Mouse (Mus musculus): ENCODE results near the gene Ndrg2. TPM values are rescaled to one million over a fixed set of nuclear protein-coding genes. Genes with fewer than 3 reads are reported as not detected.

Ndrg2 gene
- total RNA-seq, 4 experiments from 2014 or later = 1,880 to 2,007 (median 1,939) TPM

DNA sequence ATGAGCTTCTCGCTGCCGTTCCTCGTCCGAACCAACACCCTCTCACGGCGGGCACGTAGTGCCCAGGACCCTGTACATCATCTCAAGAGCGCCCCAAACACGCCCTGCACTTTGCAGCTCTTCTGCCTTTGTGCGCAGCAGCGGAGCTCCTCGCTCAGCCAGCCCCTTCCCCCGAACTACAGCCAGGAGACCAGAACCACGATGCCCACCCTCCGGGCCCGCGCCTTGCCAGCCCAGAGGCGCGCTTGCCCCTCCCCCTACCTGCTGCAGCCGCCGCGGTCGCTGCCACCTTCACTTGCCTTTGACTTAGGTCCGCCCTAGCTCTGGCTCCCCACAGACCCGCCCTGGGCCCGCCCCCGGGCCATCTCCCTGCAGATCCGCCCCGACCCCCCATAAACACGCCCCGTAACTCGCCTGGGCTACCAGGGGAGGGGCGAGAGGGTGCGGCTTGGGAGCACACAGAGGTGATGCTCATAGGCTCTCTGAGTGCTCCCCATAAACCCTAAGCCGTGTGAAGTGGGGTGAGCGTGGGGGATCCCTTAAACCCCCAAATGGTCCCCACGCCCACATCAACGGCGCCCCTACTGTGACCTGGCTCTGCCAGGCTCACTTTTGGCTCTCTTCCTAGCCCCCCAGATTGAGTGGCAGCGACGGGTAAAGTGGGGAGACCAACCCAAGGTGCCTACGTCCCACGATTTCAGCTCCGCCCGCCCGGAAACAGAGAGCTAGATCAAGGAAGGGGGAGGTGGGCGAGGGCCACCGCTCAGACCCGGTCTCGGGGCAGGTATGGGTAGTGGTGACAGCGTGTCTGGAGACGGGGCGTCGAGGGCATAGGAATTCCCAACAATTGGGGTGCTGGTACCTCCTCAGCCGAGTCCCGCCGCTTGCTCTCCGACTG, 647 bp downstream of the Ndrg2 start:
- DNase-seq (ENCODE audit: low spot score in 2 of 2) = peak; percentile 84 to 93

GRCm38 (mm10) chr14:51912391-51913061, 1.4 kb downstream of the Ndrg2 start:
- DNase-seq (ENCODE audit: low spot score in 2 of 2) = peak in 1 of 2 experiments; percentile 28

DNA sequence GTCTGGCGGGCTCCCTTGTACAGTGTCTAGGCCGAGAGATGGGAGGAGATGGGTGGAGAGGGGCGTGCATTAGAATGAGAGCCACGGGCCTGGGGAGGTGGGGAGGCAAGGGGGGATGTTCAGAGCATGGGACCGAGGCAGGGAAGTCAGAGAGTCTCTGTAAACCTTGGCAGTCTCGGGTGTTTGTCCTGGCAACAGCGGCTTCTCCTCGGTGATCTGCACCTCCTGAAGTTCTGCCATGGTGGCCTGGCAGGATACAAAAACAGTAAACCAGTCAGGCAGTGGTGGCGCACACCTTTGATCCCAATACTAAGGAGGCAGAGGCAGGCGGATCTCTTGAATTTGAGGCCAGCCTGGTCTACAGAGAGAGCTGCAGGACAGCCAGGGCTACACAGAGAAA, 2.7 kb downstream of the Ndrg2 start:
- DNase-seq (ENCODE audit: low spot score in 2 of 2) = no peak

DNA sequence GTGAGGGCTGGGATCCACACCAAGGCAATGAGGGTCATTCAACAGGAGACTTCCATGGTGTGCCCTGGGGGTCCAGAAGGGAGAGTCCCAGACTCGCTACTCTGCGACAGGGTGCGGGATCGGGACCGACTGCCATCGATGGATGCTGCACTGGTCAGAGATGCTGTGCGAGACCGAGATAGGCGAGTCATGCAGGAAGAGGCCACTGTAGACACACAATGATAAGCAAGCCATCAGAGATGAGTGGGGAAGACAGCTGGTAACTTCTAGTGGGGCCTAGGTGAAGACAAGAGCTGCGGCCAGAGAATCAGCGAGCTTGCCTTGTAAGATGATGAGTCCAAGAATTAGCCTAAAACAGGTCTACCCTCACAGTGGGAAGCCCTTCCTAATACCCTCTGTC, 7.9 kb downstream of the Ndrg2 start:
- no peak for DNase-seq (ENCODE audit: low spot score in 2 of 2)

DNA sequence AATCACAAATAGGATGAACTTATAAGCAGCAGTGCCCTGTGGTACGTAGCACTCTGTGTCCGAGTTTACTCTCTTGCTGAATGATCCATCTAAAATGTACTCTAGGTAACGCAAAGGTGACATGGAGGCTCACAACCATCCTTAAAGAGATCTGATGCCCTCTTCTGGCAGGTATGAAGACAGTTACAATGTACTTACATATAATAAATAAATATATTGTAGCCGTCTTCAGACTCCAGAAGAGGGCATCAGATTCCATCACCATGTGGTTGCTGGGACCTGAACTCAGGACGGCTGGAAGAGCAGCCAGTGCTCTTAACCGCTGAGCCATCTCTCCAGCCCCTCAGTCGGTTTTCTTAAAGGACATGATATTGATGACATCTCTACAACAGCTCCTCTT, 9.3 kb downstream of the Ndrg2 start:
- no peak for DNase-seq (ENCODE audit: low spot score in 2 of 2)

DNA sequence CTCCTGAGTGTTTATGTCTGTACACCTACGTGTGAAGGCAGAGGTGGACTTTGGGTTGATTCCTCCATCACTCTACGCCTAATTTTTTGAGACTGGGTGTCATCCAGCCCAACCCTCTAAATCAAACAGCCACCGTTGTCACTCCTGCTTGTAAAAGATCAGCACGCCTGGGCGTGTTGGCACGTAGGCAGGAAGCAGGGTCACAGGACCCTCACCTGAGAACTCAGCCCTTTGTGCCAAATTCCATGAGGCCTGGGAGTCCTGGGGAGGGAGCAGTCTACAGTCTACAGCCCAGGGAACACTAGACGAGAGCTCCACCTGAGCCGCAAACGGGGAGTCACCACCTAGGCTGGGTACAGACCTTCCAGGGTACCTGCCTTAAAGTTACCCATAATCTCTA, 10.2 kb downstream of the Ndrg2 start:
- DNase-seq (ENCODE audit: low spot score in 2 of 2) = no peak

DNA sequence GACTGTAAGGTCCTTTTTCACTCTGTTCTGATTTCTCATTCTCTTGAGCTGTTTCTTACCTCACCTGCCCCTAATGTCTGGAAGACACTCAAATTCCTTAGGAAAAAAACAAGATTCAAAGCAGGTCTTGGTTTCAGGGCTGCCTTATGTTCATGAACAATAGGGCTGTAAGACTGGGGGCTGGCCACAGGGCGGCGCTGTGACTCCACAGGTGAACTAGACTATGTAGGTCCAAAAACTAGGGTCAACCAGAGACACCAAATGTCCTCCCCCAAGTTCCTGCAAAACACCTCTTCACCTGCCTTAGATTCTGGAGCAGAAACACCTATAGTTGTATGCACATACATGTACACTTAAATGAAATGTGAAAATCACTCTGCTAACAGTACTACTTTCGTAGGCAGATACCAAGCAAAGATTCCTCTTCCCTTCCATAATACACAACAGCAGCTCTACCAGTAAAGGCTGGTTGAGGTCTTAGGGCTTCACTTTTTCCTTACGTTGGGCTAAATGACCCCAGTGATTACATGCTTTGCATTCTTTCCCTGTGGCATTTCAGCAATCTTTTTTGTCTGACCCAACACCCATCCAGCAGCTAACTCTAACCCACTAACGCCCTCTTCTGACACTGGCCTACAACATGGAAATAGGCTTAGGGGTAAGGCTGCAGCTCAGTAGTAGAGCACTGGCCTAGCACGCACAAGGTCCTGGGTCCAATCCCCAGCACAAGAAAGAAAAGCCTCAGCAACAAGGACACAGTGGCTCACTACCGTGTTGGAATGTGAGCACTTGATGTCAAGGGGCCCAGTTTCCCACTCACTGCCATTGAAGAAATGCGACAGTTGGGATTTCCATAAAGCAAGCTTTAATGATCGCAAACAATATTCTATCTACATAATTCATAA, 10.9 kb downstream of the Ndrg2 start:
- DNase-seq (ENCODE audit: low spot score in 2 of 2) = peak; percentile 40 to 58

- no peak for DNase-seq (ENCODE audit: low spot score in 2 of 2)
These were observed 14.6 kb downstream of the Ndrg2 start for GRCm38 (mm10) chr14:51899351-51899750.

DNA sequence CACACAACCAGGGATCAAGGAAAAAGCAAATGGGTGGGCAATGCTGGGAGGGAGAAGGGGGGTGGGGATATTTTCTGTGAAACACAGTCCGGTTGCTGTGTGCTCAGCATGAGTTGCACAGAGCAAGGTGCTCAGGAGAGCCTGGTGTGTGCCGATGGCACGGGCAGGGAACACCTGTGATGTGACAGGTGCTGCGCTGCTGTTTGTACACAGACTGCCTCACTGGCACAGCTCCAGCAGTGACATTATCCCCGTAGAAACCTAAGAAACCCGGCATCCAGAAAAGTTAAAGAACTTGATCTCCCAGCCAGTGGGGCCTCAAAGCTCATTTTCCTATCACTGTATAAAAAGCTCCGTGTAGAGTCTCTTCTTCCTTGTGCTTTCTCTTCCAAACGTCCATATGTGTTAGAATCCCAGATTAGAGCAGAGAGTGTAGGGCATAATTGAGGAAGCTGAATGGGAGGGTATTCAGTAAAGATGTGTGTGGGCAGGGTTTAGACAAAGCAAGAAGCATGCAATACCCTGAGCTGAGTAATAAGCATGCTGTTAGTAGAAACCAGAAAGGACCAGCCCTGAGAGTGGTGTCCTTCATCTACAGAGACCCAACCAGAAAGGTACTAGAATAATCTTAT, 17.3 kb downstream of the Ndrg2 start:
- DNase-seq (ENCODE audit: low spot score in 2 of 2) = no peak

GRCm38 (mm10) chr14:51896019-51896418, 17.9 kb downstream of the Ndrg2 start:
- no peak for DNase-seq (ENCODE audit: low spot score in 2 of 2)

- DNase-seq (ENCODE audit: low spot score in 2 of 2) = no peak
These were observed 18.9 kb downstream of the Ndrg2 start for GRCm38 (mm10) chr14:51895071-51895470.

DNA sequence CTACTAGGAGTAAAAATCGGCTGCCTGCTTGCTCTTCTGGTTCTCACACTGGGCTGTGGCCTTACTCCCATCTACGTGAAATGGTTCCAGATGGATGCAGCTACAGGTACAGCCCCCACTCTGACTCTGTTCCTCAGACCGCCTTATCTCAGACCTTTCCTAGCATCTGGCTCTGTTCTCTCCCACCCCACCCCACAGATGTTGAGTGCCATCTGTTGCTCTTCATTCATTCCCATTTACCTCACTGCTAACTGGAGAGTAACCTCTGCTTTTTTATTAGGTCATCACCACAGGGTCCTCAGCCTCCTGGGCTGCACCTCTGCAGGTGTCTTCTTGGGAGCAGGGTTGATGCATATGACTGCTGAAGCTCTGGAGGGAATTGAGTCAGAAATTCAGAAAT, 20.1 kb downstream of the Ndrg2 start:
- no peak for DNase-seq (ENCODE audit: low spot score in 2 of 2)

- no peak for DNase-seq (ENCODE audit: low spot score in 2 of 2)
These were observed 20.7 kb downstream of the Ndrg2 start for GRCm38 (mm10) chr14:51893094-51893794.

DNA sequence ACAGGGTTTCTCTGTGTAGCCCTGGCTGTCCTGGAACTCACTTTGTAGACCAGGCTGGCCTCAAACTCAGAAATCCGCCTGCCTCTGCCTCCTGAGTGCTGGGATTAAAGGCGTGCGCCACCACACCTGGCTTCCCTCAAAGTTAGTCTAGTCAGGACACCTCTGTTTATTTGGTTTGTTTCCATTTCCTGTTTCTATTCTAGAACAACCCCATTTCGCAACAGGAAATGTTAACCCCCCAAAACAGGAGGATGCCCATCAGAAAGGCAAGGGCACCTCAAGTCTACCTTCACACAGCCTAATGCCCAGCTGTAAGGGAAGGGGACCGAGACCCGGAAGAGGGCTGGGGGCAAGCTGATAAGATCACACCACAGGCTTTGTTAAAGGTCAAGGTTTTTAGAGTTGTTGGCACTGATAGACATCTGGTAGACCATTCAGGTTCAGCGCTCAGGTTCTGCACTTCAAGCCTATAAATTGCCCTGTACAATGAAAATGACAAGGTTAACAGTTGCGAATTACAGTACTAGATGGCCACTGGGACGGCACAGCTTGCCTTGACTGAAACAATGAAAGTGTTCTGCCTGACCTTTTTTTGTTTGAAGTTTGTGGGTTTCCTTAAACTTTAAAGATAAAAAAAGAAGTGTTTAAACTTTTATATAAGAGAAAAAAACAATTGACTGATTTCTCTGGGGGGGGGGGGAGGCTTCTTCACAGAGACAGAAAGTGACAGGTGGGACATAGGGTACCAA, 21.6 kb downstream of the Ndrg2 start, which contains the start of gene Slc39a2:
Slc39a2 (plus strand) TSS at position 699 of the 749 bp plus-strand sequence.
- DNase-seq (ENCODE audit: low spot score in 2 of 2) = no peak

GRCm38 (mm10) chr14:51889833-51890232, 24.1 kb downstream of the Ndrg2 start:
- DNase-seq (ENCODE audit: low spot score in 2 of 2) = no peak

DNA sequence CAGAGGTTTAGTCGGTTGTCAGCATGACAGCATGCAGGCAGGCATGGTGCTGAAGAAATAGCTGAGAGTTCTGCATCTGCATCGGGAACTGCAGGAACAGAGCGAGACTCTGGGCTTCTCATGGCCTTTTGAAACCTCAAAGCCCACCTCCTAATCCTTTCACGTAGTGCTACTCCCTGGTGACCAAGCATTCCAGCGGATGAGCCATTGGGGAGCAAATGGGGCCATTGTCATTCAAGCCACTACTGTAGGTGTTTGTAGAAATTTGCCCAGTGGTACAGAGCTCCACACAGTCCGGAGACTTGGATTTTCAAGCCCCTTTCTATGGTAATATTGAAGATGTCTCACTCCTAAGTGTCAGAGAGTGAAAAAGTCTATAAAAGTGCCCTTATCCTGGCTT, 27.9 kb downstream of the Ndrg2 start:
- DNase-seq (ENCODE audit: low spot score in 2 of 2) = no peak

DNA sequence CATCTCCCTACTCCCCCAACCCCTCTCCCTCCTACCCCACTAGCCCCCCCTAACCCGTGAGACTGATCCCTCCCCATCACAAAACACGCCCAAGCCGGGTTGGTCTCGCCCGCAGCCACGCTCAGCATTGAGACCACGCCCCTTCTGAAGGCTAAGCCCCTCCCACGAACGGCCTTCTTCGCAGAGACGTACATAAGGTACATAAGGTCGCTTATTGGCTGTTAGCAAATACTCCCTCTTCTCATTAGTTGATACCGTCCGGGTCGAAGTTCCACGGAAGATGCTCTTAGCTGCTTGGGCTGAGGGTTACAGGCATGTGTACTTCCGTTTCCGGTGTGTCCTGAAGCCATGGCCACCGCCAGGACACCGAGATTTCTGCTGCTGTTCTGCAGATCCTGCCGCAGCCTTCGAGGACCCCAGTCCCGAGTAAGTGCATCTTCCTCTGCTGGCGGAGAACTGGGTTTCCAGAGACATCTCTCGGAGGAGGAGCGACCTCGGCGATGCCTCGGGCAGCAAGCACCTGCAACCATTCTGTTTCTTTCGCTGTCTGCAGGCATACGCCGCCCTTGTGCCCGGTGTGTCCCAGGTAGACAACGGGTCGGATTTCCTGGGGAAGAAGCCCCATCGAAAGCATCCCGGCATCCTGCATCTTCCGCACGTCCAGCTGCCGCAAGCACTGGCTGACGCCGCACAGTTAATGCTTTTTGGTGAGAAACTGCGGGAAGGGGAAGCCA, 29.2 kb downstream of the Ndrg2 start, which contains the start of gene Mettl17:
Mettl17 (plus strand) TSS at position 245 of the 734 bp plus-strand sequence.
- peak; percentile 89 to 92 for DNase-seq (ENCODE audit: low spot score in 2 of 2)

DNA sequence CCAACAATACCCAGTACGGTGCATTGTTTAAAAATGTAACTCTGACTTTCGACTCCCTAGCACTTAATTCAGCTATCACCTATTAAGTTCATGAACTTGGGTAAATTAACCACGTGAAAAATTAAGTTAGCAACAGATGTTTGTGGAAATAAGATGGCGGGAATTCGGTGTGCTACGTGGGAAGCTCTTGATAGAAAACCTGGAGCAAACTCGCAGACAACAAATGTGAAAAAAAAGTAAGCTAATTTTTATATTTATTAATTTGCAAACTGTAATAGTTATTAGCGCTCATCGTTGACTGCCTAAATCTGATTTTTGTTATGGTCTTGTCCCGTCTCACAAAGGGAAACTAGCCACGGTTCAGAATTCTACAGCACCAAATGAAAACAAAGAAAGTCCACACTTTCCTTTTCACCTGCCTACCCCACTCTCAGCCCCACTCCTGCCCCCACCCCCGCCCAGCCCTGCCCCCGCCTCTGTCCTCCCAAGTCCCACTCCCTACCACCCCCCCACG, 29.9 kb downstream of the Ndrg2 start:
- DNase-seq (ENCODE audit: low spot score in 2 of 2) = no peak

Measured in gastrocnemius, adult 8-10 months (tissue).